Mouse (Mus musculus): ENCODE measurements around the gene Filip1l.

DNA sequence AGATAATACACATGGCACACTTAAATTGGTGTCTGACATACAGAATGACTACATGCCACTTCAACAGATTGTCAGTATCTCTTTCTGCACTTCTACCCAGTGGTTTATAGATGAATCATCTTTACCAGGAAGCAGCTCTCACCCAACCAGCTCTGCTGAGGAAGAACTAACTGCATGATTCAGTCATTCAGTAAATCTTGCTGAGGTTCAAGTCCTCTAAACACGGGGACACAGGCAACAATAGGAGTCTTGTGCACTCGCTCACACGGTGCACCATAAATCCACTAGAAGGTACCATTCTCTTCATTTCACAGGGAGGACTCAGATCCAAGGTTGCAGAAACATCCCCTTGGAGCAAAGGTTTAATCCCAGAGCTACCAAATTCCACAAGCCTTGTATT is 148.0 kb downstream of the Filip1l start:
- no peak for TF ChIP-seq CTCF (IDR thresholded peaks at IDR 0.05; ENCODE audit: borderline replicate concordance, control insufficient read depth, extremely low read depth, insufficient read depth, low read length, poor library complexity)
- no peak for TF ChIP-seq POLR2A (IDR thresholded peaks at IDR 0.05; ENCODE audit: control insufficient read depth, extremely low read depth, insufficient read depth, low read length, poor library complexity)
